Mouse (Mus musculus): Measurements from ENCODE around the gene Myo1a.
A peak's percentile ranks its signal among the peaks of the same experiment; 100 is the strongest.

GRCm38 (mm10) chr10:127691053-127691452, 13.9 kb upstream of the Myo1a start:
- TF ChIP-seq CTCF (IDR thresholded peaks at IDR 0.05; ENCODE audit: borderline replicate concordance, extremely low read depth, insufficient read depth, insufficient read length) = peak; percentile 18; the same call in 1 of the 2 replicates
- TF ChIP-seq POLR2A (IDR thresholded peaks at IDR 0.05; ENCODE audit: borderline replicate concordance, extremely low read depth, insufficient read depth, insufficient read length, poor library complexity, severe bottlenecking) = no peak

All from brain, embryonic 14.5 days (tissue).